Mouse (Mus musculus): Measurements from ENCODE around the gene Cyp2b9.
"Not testable (repeated sequence)": the region's sequence is repeated elsewhere in the genome, so short reads cannot be mapped to it uniquely, and the experiment has no call there.

Cyp2b9 gene

DNA sequence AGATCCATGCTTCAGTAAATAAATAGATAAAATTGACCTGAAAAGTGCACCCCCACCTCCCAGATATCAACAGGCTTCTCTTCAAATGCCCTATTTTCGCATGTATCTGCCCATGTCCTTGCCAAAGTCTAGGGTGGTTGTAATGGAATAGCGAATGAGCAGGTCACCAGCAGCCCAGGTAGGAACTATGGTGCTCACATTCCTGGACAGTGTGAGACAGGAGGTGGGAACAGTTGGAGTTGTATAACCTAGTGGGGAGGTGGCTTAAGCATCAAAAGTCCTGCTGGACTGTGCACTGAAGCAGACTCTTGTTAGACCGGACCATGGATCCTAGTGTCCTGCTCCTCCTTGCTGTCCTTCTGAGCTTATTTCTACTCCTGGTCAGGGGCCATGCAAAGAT, at the start of gene Cyp2b9:
TSS of gene Cyp2b9 (plus strand) at position 301 of the 400 bp plus-strand sequence.
- DNase-seq: not testable (repeated sequence)

DNA sequence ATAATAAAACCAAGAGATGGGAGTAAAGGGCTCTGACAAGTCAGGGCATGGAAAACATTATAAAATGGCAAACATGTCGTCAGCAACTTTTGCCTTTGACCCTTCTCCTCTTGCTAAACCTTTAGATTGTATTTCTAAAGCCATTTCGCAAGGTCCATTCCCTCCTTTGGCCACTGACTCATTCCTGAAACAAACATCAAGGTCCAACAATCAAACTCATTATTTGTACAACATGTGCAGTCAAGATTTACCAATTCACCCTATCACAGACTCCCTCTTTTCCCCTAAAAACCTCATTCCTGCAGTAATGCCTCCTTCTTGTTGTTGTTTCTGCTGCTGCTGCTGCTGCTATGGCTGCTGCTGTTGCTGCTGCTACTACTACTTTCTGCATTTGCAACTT, 33.6 kb upstream of the Cyp2b9 start:
- not testable (repeated sequence) for DNase-seq

DNA sequence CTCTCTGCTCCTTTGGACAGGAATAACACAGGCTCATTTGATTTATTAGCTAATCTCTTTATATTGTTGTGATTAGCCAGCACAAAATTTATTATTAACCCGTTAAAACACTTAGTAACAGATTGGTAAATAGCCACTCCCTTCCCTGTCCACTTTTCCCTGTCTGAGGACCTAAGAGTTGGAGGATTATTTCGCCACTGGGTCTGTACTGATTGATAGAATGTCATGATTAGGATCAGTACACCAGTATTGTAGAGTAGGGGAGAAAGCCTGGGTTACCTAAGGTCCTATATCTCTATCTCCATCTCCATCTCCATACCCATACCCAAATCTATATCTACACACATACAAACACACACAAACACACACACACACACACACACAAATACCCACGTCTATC, 29.6 kb upstream of the Cyp2b9 start:
- not testable (repeated sequence) for DNase-seq

DNA sequence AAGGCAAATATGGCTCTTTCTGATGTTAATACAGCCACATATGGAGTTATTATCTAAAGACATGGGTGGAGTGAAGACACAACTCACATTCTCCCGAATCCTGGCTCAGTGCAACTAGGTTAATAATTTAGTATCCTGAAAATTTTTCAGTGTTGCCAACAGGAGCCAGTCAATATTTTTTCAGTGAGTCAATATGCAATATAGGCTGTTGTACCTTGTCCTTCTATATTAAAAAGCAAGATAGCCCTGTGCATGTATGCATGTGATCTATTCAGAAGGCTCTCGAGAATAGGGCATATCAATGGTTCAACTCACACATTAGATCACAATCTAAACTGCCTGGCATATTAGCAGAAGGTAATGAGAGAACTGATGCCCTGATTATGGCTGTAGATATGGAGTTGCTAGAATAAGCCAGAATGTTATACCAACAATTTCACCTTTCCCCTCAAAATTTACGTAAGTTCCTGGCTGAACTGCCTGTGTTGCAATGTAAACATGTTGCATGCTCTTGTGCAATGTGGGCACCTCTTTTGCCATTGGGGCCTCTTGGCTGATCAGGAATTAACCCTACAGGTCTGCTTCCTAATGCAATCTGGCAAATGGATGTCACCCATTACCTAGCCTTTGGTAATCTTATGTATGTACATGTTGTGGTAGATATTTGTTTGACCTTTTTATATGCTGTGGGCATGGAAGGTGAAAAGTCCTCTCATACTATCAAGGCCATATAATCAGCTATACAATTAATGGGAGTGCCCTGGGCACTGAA, 4.3 kb upstream of the Cyp2b9 start:
- not testable (repeated sequence) for DNase-seq

DNA sequence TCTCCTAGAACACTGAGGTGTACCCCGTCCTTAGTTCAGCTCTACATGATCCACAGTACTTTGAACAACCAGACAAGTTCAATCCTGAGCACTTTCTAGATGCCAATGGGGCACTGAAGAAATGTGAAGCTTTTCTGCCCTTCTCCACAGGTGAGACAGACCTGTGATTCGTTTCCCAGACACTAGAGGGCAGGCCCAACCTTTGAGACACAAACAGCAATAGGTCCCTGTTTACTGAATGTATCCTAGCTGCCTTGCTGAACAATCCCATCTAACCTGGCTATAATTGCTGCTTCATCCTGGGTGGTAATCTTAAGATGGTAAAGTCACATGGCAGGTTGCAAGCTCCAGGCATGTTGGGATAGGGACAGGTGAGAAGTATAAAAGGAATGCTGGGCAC, 27.9 kb downstream of the Cyp2b9 start:
- DNase-seq: no peak

DNA sequence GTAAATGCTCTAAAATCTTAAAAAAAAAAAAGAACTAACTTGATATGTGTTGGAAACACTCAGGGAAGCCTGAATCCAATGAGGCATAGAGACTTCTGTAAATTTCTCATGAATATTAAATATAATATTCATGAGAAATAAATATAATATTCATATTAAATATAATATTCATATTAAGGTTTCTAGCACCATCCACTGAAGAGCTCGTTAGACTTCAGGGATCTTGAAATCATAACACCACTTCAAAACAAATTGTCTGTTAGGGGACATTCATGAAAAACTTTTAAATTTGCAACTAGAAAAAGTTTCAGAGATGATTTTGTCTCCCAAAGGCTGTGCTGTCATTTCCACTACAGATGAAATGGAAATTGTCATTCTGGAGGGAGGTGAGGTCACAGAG, 86.8 kb downstream of the Cyp2b9 start, which contains the start of gene Vmn1r184:
TSS of gene Vmn1r184 (plus strand) at position 301 of the 400 bp plus-strand sequence.
- not testable (repeated sequence) for DNase-seq

Data from kidney, postnatal 10 days (tissue).